Mouse (Mus musculus) spleen, postnatal 10 days (tissue): ENCODE data around the gene Pak1.
A peak's percentile ranks its signal among the peaks of the same experiment; 100 is the strongest.

ENCODE experiments used
- DNase-seq, 2 experiments: peaks; one replicate each; pipeline ENCODE4 v3.0.0; 2021 to 2022; ENCODE audit warnings: low spot score in 2 of 2

Gene Pak1

GRCm38 (mm10) chr7:97788190-97788668 lies at the start of gene Pak1:
Gene Pak1, plus strand, starts transcription at chr7:97788541.
- peak; percentile 38 to 63 for DNase-seq

- no peak for DNase-seq
Measured at GRCm38 (mm10) chr7:97740948-97741347, 47.4 kb upstream of the Pak1 start.

- no peak for DNase-seq
Measured at GRCm38 (mm10) chr7:97741756-97742291, 46.5 kb upstream of the Pak1 start.

- DNase-seq = peak; percentile 37 to 77
Measured at GRCm38 (mm10) chr7:97745299-97745698, 43.0 kb upstream of the Pak1 start.

- no peak for DNase-seq
Measured at GRCm38 (mm10) chr7:97747176-97747707, 41.1 kb upstream of the Pak1 start.

GRCm38 (mm10) chr7:97747787-97748497 lies 40.4 kb upstream of the Pak1 start:
- DNase-seq = peak; percentile 73 to 88

GRCm38 (mm10) chr7:97748527-97749206 lies 39.7 kb upstream of the Pak1 start:
- peak in 1 of 2 experiments; percentile 40 for DNase-seq

GRCm38 (mm10) chr7:97749207-97750190 lies 38.8 kb upstream of the Pak1 start:
- DNase-seq = peak; percentile 34 to 57

GRCm38 (mm10) chr7:97756967-97757881 lies 31.1 kb upstream of the Pak1 start:
- no peak for DNase-seq

- no peak for DNase-seq
Measured at GRCm38 (mm10) chr7:97764591-97764990, 23.8 kb upstream of the Pak1 start.

GRCm38 (mm10) chr7:97765181-97765962 lies 23.0 kb upstream of the Pak1 start:
- no peak for DNase-seq

- no peak for DNase-seq
Measured at GRCm38 (mm10) chr7:97765963-97766347, 22.4 kb upstream of the Pak1 start.

- no peak for DNase-seq
Measured at GRCm38 (mm10) chr7:97766406-97767166, 21.8 kb upstream of the Pak1 start.

GRCm38 (mm10) chr7:97767841-97768240 lies 20.5 kb upstream of the Pak1 start:
- no peak for DNase-seq

- DNase-seq = no peak
Measured at GRCm38 (mm10) chr7:97769020-97769419, 19.3 kb upstream of the Pak1 start.

GRCm38 (mm10) chr7:97770841-97771620 lies 17.3 kb upstream of the Pak1 start:
- DNase-seq = no peak

GRCm38 (mm10) chr7:97775380-97775779 lies 13.0 kb upstream of the Pak1 start:
- DNase-seq = no peak

- DNase-seq = no peak
Measured at GRCm38 (mm10) chr7:97775923-97776322, 12.4 kb upstream of the Pak1 start.
